Comparison of ENCODE assay signal across 11 mouse cellular contexts in the genomic region with DNA sequence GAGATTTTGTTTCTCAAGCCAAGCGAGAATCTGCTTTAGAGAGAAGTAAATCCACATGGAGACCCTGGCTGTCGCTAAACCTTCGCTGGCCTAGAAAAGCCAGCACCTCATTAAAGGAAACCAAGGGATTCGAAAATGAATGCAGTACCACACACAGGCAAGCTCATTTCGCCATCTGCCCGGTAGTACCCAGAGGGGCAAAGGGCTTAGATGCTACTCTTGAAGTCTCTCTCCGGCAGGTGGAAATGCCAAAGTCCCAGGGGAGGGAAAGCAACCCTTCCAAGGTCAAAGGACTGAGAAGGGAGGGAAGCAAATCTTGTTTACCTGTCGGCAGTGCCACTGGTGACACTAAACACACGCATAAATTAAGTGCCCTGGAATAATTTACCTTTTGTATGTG. TPM values are rescaled to one million over a fixed set of nuclear protein-coding genes. Genes with fewer than 3 reads are reported as not detected.
DNase-seq lines count a peak whose midpoint lies in the region; ATAC-seq and TF ChIP-seq lines count a peak whose summit lies in the region.
"Had no signal": no experiment of that assay in that cellular context is flagged by ENCODE, and none has a peak within 500 bp of the region (broad histone marks: within the 10 kb centered on the region; RNA-seq: fewer than 3 reads in every experiment).

No protein-coding gene starts in this region.

- no peaks in the 10 kb centered on the region for H3K9me3 ChIP-seq in heart, embryonic 10.5 days
- H3K9me3 ChIP-seq in hindbrain, postnatal 0 days (ENCODE audit: low read length): no peaks in the 10 kb centered on the region
- no peaks in the 10 kb centered on the region for H3K9me3 ChIP-seq in midbrain, embryonic 14.5 days (ENCODE audit: control insufficient read depth, low read length)

- no peaks in the 10 kb centered on the region for H3K27me3 ChIP-seq in heart, embryonic 10.5 days (ENCODE audit: insufficient read depth, poor library complexity, severe bottlenecking)
- H3K27me3 ChIP-seq in hindbrain, postnatal 0 days (ENCODE audit: insufficient read depth, low read length): no peaks in the 10 kb centered on the region
- peaks cover 4% of the 10 kb centered on the region; the same call in 1 of the 2 replicates for H3K27me3 ChIP-seq in midbrain, embryonic 14.5 days (ENCODE audit: control insufficient read depth, insufficient read depth, low read length)

- H3K4me2 ChIP-seq in hindbrain, postnatal 0 days (ENCODE audit: low read depth, low read length): peak overlapping the region; percentile 70
- H3K4me2 ChIP-seq in midbrain, embryonic 14.5 days (ENCODE audit: low read length): peak overlapping the region; percentile 74

- no peak for TF ChIP-seq CTCF in hindbrain, postnatal 0 days (IDR thresholded peaks at IDR 0.05; ENCODE audit: low read depth)

- H3K36me3 ChIP-seq in heart, embryonic 10.5 days: peaks cover 3% of the 10 kb centered on the region; the same call in 1 of the 2 replicates
- H3K36me3 ChIP-seq in hindbrain, postnatal 0 days (ENCODE audit: insufficient read depth, low read length): no peaks in the 10 kb centered on the region
- no peaks in the 10 kb centered on the region; the same call in 1 of the 2 replicates for H3K36me3 ChIP-seq in midbrain, embryonic 14.5 days (ENCODE audit: control insufficient read depth, insufficient read depth, low read length)

- 44% methylated on average over 9 of the region's 9 CpGs for WGBS in heart, embryonic 10.5 days
- WGBS in hindbrain, postnatal 0 days: 12% methylated on average over 9 of the region's 9 CpGs
- 7% methylated on average over 9 of the region's 9 CpGs for WGBS in midbrain, embryonic 14.5 days

- H3K4me1 ChIP-seq in heart, embryonic 10.5 days: peaks cover 9% of the 10 kb centered on the region
- peaks cover 5% of the 10 kb centered on the region for H3K4me1 ChIP-seq in hindbrain, postnatal 0 days (ENCODE audit: insufficient read depth, low read length)
- peaks cover 28% of the 10 kb centered on the region for H3K4me1 ChIP-seq in midbrain, embryonic 14.5 days (ENCODE audit: control insufficient read depth, insufficient read depth, low read length)

- H3K27ac ChIP-seq in heart, embryonic 10.5 days: no peak overlapping the region
- no peak overlapping the region for H3K27ac ChIP-seq in hindbrain, postnatal 0 days
- H3K27ac ChIP-seq in midbrain, embryonic 14.5 days (replicated peaks; ENCODE audit: low read depth, low read length): peak overlapping the region; percentile 34

- H3K9ac ChIP-seq in hindbrain, postnatal 0 days (replicated peaks; ENCODE audit: low read length): peak overlapping the region; percentile 88; the same call in 1 of the 2 replicates
- peak overlapping the region; percentile 51 for H3K9ac ChIP-seq in midbrain, embryonic 14.5 days (replicated peaks; ENCODE audit: low read length)

- DNase-seq in heart, embryonic 10.5 days (ENCODE audit: low spot score): no peak
- no peak for DNase-seq in heart, adult 18-20 months
- DNase-seq in cerebellum, postnatal 36 days: peak; percentile 22 to 24
- peak; percentile 49 for DNase-seq in hindbrain, postnatal 0 days (ENCODE audit: low spot score)
- DNase-seq in midbrain, embryonic 14.5 days: peak; percentile 67
- no peak for DNase-seq in frontal cortex, postnatal 36 days (ENCODE audit: low spot score in 2 of 2)
- DNase-seq in MN1 (ENCODE audit: low spot score): no peak
- DNase-seq in lung, adult 18-20 months: no peak
- DNase-seq: adrenal gland, postnatal 36 days; lung, postnatal 4 days had no signal

- ATAC-seq in hindbrain, postnatal 0 days: no peak
- peak; percentile 35; the same call in 1 of the 2 replicates for ATAC-seq in midbrain, embryonic 14.5 days (ENCODE audit: low FRiP score, low TSS enrichment)

- peak overlapping the region; percentile 86; the same call in 1 of the 2 replicates for H3K4me3 ChIP-seq in heart, embryonic 10.5 days
- peak overlapping the region; percentile 83 for H3K4me3 ChIP-seq in hindbrain, postnatal 0 days (ENCODE audit: low read length)
- peak overlapping the region; percentile 89 for H3K4me3 ChIP-seq in midbrain, embryonic 14.5 days (replicated peaks; ENCODE audit: low read depth, low read length)

RNA-seq across cellular contexts. Expression of a gene that starts 2.1 kb away (rescaled TPM):
- 5.8 and 7.2 TPM in 2 replicates for polyA plus RNA-seq in heart, embryonic 10.5 days (2016; fragmentation: Nextera tagmentation; extraction: Ambion mirVana)
- 1 to 10 TPM; 8.4 to 9.3 TPM for total RNA-seq in heart, adult 18-20 months (2021)
- 62.3 and 69.5 TPM in 2 replicates for total RNA-seq in hindbrain, postnatal 0 days (2014; rRNA removed)
- 19.9 and 21.4 TPM in 2 replicates for polyA plus RNA-seq in hindbrain, postnatal 0 days (2015; fragmentation: Nextera tagmentation; extraction: Ambion mirVana)
- polyA plus RNA-seq in midbrain, embryonic 14.5 days (2014; fragmentation: Nextera tagmentation; extraction: Ambion mirVana): 18.0 TPM in 2 replicates
- total RNA-seq: granulocyte monocyte progenitor cell, adult 5-6 weeks had no signal

Comparison
In these comparisons a context has a peak if more than half of its experiments do, and no peak if none do; other contexts are left out.
1. DNase-seq: peak in cerebellum, postnatal 36 days (2 of 2), hindbrain, postnatal 0 days (single experiment) and midbrain, embryonic 14.5 days (single experiment); none in heart, embryonic 10.5 days (single experiment), heart, adult 18-20 months (0 of 2), frontal cortex, postnatal 36 days (0 of 2), MN1 (single experiment) and lung, adult 18-20 months (0 of 2).
2. Peak in every context shown above with its lines, with median percentiles within 50 percentile points of each other: H3K4me3 ChIP-seq.